Mouse (Mus musculus): ENCODE data around the gene Olfr328. TPM values are rescaled to one million over a fixed set of nuclear protein-coding genes. Genes with fewer than 3 reads are reported as not detected.
"Not testable (repeated sequence)": the region's sequence is repeated elsewhere in the genome, so short reads cannot be mapped to it uniquely, and the experiment has no call there.

Gene Olfr328
- polyA plus RNA-seq, 1 experiment = 0.44 TPM

- Histone ChIP-seq H3K36me3 (replicated peaks; ENCODE audit: low read length) (no peaks in the 10 kb centered on the region), H3K4me1 (peaks cover 3% of the 10 kb centered on the region; the same call in 1 of the 2 replicates), H3K9me3 (0 out of 2 replicates have a peak, but pooled peaks cover 6% of the 10 kb centered on the region), H3K4me3 (replicated peaks) (no peak within 1 kb of the TSS), H3K27me3 (replicated peaks) (peaks cover 18% of the 10 kb centered on the region)
- TF ChIP-seq FLI1 (IDR thresholded peaks at IDR 0.05; ENCODE audit: low read length) (no peak), GATA1 (IDR thresholded peaks at IDR 0.05; ENCODE audit: borderline replicate concordance, low read length) (no peak)
Observed at GRCm38 (mm10) chr11:58577430-58577829, 22.0 kb upstream of the Olfr328 start, which contains the start of gene Olfr325. Gene Olfr325 (plus strand): TSS chr11:58577730.

- Histone ChIP-seq H3K4me3 (replicated peaks) (no peak within 1 kb of the TSS), H3K9me3 (0 out of 2 replicates have a peak, but pooled peaks cover 6% of the 10 kb centered on the region), H3K4me1 (peaks cover 11% of the 10 kb centered on the region), H3K36me3 (replicated peaks; ENCODE audit: low read length) (no peaks in the 10 kb centered on the region), H3K27me3 (replicated peaks) (peaks cover 8% of the 10 kb centered on the region)
- TF ChIP-seq FLI1 (IDR thresholded peaks at IDR 0.05; ENCODE audit: low read length) (no peak), GATA1 (IDR thresholded peaks at IDR 0.05; ENCODE audit: borderline replicate concordance, low read length) (no peak)
Observed at GRCm38 (mm10) chr11:58570405-58570804, 15.0 kb upstream of the Olfr328 start, which contains the start of gene Olfr224. Gene Olfr224 (minus strand): TSS chr11:58570553.

GRCm38 (mm10) chr11:58546322-58546721 is 9.1 kb downstream of the Olfr328 start, which contains the start of gene Olfr329-ps:
Gene Olfr329-ps (minus strand): TSS chr11:58546422.
- Histone ChIP-seq H3K27me3 (replicated peaks) (peaks cover 7% of the 10 kb centered on the region), H3K9me3 (no peaks in the 10 kb centered on the region), H3K4me3 (replicated peaks) (no peak within 1 kb of the TSS), H3K4me1 (no peaks in the 10 kb centered on the region), H3K36me3 (replicated peaks; ENCODE audit: low read length) (no peaks in the 10 kb centered on the region)
- no peak for TF ChIP-seq GATA1 (IDR thresholded peaks at IDR 0.05; ENCODE audit: borderline replicate concordance, low read length)
- no peak for TF ChIP-seq FLI1 (IDR thresholded peaks at IDR 0.05; ENCODE audit: low read length)

GRCm38 (mm10) chr11:58534736-58535135 is 20.7 kb downstream of the Olfr328 start, which contains the start of gene Olfr330:
Gene Olfr330 (minus strand): TSS chr11:58534836.
- not testable (repeated sequence) for H3K4me3 ChIP-seq (replicated peaks); H3K27me3 ChIP-seq (replicated peaks); H3K36me3 ChIP-seq (replicated peaks; ENCODE audit: low read length); H3K9me3 ChIP-seq; H3K4me1 ChIP-seq

- not testable (repeated sequence) for H3K9me3 ChIP-seq; H3K27me3 ChIP-seq (replicated peaks); H3K4me1 ChIP-seq; H3K4me3 ChIP-seq (replicated peaks); H3K36me3 ChIP-seq (replicated peaks; ENCODE audit: low read length)
Observed at GRCm38 (mm10) chr11:58519756-58520155, 35.7 kb downstream of the Olfr328 start.

- H3K27me3 ChIP-seq (replicated peaks); H3K9me3 ChIP-seq; H3K4me1 ChIP-seq; H3K36me3 ChIP-seq (replicated peaks; ENCODE audit: low read length); H3K4me3 ChIP-seq (replicated peaks): not testable (repeated sequence)
Observed at GRCm38 (mm10) chr11:58518916-58519315, 36.5 kb downstream of the Olfr328 start.

- H3K36me3 ChIP-seq (replicated peaks; ENCODE audit: low read length); H3K4me1 ChIP-seq; H3K4me3 ChIP-seq (replicated peaks); H3K27me3 ChIP-seq (replicated peaks); H3K9me3 ChIP-seq: not testable (repeated sequence)
Observed at GRCm38 (mm10) chr11:58509058-58509457, 46.4 kb downstream of the Olfr328 start.

GRCm38 (mm10) chr11:58502472-58502871 is 53.0 kb downstream of the Olfr328 start, which contains the start of gene Olfr331:
Gene Olfr331 (minus strand): TSS chr11:58502572.
- not testable (repeated sequence) for H3K9me3 ChIP-seq; H3K36me3 ChIP-seq (replicated peaks; ENCODE audit: low read length); H3K4me1 ChIP-seq; H3K4me3 ChIP-seq (replicated peaks); H3K27me3 ChIP-seq (replicated peaks)

Other genes with a start within 250 kb of the Olfr328 start
- gene Zfp692, start 248.6 kb downstream of the Olfr328 start, polyA plus RNA-seq (2012; ENCODE audit: insufficient read depth, low replicate concordance) = 7.7 and 14.6 TPM in 2 replicates
- 11.6 and 18.5 TPM in 2 replicates for gene Zfp672, start 225.3 kb downstream of the Olfr328 start, polyA plus RNA-seq (2012; ENCODE audit: insufficient read depth, low replicate concordance)
- 2.9 and 15.9 TPM in 2 replicates for gene Sh3bp5l, start 224.9 kb downstream of the Olfr328 start, polyA plus RNA-seq (2012; ENCODE audit: insufficient read depth, low replicate concordance)
- not detected in 2 replicates for gene Lypd8, start 176.6 kb downstream of the Olfr328 start, polyA plus RNA-seq (2012; ENCODE audit: insufficient read depth, low replicate concordance)
- not detected in 2 replicates for gene 1810065E05Rik, start 134.5 kb downstream of the Olfr328 start, polyA plus RNA-seq (2012; ENCODE audit: insufficient read depth, low replicate concordance)
- gene Gm12253, start 123.1 kb downstream of the Olfr328 start, polyA plus RNA-seq (2012; ENCODE audit: insufficient read depth, low replicate concordance) = not detected in 2 replicates
- gene Lypd9, start 102.7 kb downstream of the Olfr328 start, polyA plus RNA-seq (2012; ENCODE audit: insufficient read depth, low replicate concordance) = not detected in 2 replicates
- gene Olfr30, start 93.4 kb downstream of the Olfr328 start, polyA plus RNA-seq (2012; ENCODE audit: insufficient read depth, low replicate concordance) = not detected in 2 replicates
- gene Olfr332, start 63.1 kb downstream of the Olfr328 start, polyA plus RNA-seq (2012; ENCODE audit: insufficient read depth, low replicate concordance) = not detected in 2 replicates
- gene Olfr331, start 53.1 kb downstream of the Olfr328 start, polyA plus RNA-seq (2012; ENCODE audit: insufficient read depth, low replicate concordance) = not detected in 2 replicates
- not detected in 2 replicates for gene Olfr330, start 20.8 kb downstream of the Olfr328 start, polyA plus RNA-seq (2012; ENCODE audit: insufficient read depth, low replicate concordance)
- gene Olfr329-ps, start 9.2 kb downstream of the Olfr328 start, polyA plus RNA-seq (2012; ENCODE audit: insufficient read depth, low replicate concordance) = not detected in 2 replicates
- gene Olfr224, start 14.9 kb upstream of the Olfr328 start, polyA plus RNA-seq (2012; ENCODE audit: insufficient read depth, low replicate concordance) = not detected in 2 replicates
- not detected in 2 replicates for gene Olfr325, start 22.1 kb upstream of the Olfr328 start, polyA plus RNA-seq (2012; ENCODE audit: insufficient read depth, low replicate concordance)
- gene Olfr324, start 39.5 kb upstream of the Olfr328 start, polyA plus RNA-seq (2012; ENCODE audit: insufficient read depth, low replicate concordance) = not detected in 2 replicates
- not detected in 2 replicates for gene 2210407C18Rik, start 60.4 kb upstream of the Olfr328 start, polyA plus RNA-seq (2012; ENCODE audit: insufficient read depth, low replicate concordance)
- not detected in 2 replicates for gene Olfr323, start 74.9 kb upstream of the Olfr328 start, polyA plus RNA-seq (2012; ENCODE audit: insufficient read depth, low replicate concordance)
- 7.9 and 18.0 TPM in 2 replicates for gene Trim58, start 84.8 kb upstream of the Olfr328 start, polyA plus RNA-seq (2012; ENCODE audit: insufficient read depth, low replicate concordance)
- gene Olfr322, start 103.1 kb upstream of the Olfr328 start, polyA plus RNA-seq (2012; ENCODE audit: insufficient read depth, low replicate concordance) = not detected in 2 replicates
- gene Olfr320, start 125.5 kb upstream of the Olfr328 start, polyA plus RNA-seq (2012; ENCODE audit: insufficient read depth, low replicate concordance) = not detected in 2 replicates
- gene Olfr319, start 143.5 kb upstream of the Olfr328 start, polyA plus RNA-seq (2012; ENCODE audit: insufficient read depth, low replicate concordance) = not detected in 2 replicates
- not detected in 2 replicates for gene Olfr318, start 168.4 kb upstream of the Olfr328 start, polyA plus RNA-seq (2012; ENCODE audit: insufficient read depth, low replicate concordance)
- not detected in 2 replicates for gene Olfr317, start 183.6 kb upstream of the Olfr328 start, polyA plus RNA-seq (2012; ENCODE audit: insufficient read depth, low replicate concordance)
- gene Olfr316, start 197.1 kb upstream of the Olfr328 start, polyA plus RNA-seq (2012; ENCODE audit: insufficient read depth, low replicate concordance) = not detected in 2 replicates
- gene Olfr315, start 217.6 kb upstream of the Olfr328 start, polyA plus RNA-seq (2012; ENCODE audit: insufficient read depth, low replicate concordance) = not detected in 2 replicates
- gene Olfr314, start 227.3 kb upstream of the Olfr328 start, polyA plus RNA-seq (2012; ENCODE audit: insufficient read depth, low replicate concordance) = 3.7 TPM in 1 of 2 replicates, not detected in the other
- not detected in 2 replicates for gene Fam183b, start 246.3 kb upstream of the Olfr328 start, polyA plus RNA-seq (2012; ENCODE audit: insufficient read depth, low replicate concordance)

All from megakaryocyte, embryonic 14.5 days (primary cell).